Mouse (Mus musculus) liver, embryonic 14.5 days (tissue): ENCODE measurements at regions not wholly inside any gene's neighbourhood (a gene's known extent, or its start where the extent isn't known, plus 50 kb on each side); places are given as distances from the start of the nearest gene placed in this dataset.

Experiments
- CTCF ChIP-seq: IDR thresholded peaks from 2 replicates; pipeline ENCODE4 v1.5.1; 2016; ENCODE audit warnings: antibody characterized with exemption, low read depth, control low read depth
- EP300 ChIP-seq: IDR thresholded peaks from 2 replicates; pipeline ENCODE4 v1.6.1; 2016; ENCODE audit warnings: antibody characterized with exemption, low read depth

DNA sequence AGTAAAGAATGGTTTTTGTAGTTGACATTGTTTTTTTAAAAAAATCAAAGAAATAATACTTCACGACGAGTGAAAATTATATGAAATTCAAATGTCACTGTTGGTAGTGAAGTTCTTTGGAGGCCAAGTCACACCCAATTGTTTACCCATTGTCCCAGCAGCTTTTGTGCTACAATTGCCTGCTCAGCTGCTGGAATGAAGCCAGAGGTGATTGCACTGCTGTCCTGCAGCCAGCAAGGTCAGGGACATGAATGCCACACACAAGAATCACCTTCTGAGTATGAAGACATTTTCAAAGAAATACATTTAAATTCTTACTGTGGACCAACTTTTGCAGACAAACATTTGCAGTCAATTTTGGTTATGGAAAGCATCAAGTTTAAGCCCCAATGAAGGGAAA is 215.9 kb upstream of the Prdm1 start:
- TF ChIP-seq EP300 = no peak
- TF ChIP-seq CTCF = no peak
